Mouse (Mus musculus): ENCODE results near the gene Nf1. TPM values are rescaled to one million over a fixed set of nuclear protein-coding genes. Genes with fewer than 3 reads are reported as not detected.

Nf1 gene
- polyA plus RNA-seq, 1 experiment: 8.0 TPM

- Histone ChIP-seq H3K79me2 (ENCODE audit: control insufficient read depth, insufficient read depth) (no peaks in the 10 kb centered on the region), H3K79me3 (ENCODE audit: low read depth) (no peaks in the 10 kb centered on the region), H3K4me3 (ENCODE audit: insufficient read depth, poor library complexity, severe bottlenecking) (no peak overlapping the region), H3ac (ENCODE audit: control insufficient read depth, insufficient read length, low read depth) (no peak overlapping the region), H3K27me3 (ENCODE audit: control insufficient read depth, insufficient read depth, insufficient read length) (no peaks in the 10 kb centered on the region), H3K36me3 (ENCODE audit: control insufficient read depth, insufficient read depth) (no peaks in the 10 kb centered on the region)
- no peak for TF ChIP-seq MAX (IDR thresholded peaks at IDR 0.05)
- no peak for TF ChIP-seq CTCF (IDR thresholded peaks at IDR 0.05; ENCODE audit: control insufficient read depth, insufficient read depth, insufficient read length)
- TF ChIP-seq USF1 (IDR thresholded peaks at IDR 0.05; ENCODE audit: low read depth): no peak
- no peak for TF ChIP-seq FOSL1 (IDR thresholded peaks at IDR 0.05; ENCODE audit: insufficient read depth, low read length, poor library complexity, severe bottlenecking)
- no peak for TF ChIP-seq MYOG (IDR thresholded peaks at IDR 0.05; ENCODE audit: control insufficient read depth, extremely low read depth, insufficient read length)
- TF ChIP-seq MYOD1 (IDR thresholded peaks at IDR 0.05; ENCODE audit: control insufficient read depth, insufficient read length, low read depth): no peak
- TF ChIP-seq CEBPB (IDR thresholded peaks at IDR 0.05; ENCODE audit: low read depth): no peak
Measured at GRCm38 (mm10) chr11:79614880-79615279, 275.4 kb downstream of the Nf1 start.

DNA sequence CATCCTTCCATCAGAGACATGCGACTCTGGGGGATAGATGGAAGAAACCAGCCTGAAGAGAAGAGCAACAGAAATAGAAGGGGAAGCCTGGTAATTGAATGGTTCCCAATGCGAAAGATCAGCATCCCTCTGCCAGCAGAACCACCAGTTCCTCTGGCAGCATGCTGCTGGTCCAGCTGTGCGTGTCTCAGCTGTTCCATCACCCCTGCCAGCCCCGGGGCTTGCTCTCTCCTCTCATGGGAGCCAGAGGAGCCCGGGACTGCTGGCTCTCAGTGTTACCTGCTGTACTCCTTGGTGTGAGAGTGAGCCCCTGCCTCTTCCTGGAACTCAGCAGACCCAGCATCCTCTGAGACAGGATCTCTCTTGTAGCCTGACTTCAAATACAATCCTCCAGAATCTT lies 276.4 kb downstream of the Nf1 start:
- Histone ChIP-seq H3K27me3 (ENCODE audit: control insufficient read depth, insufficient read depth, insufficient read length) (no peaks in the 10 kb centered on the region), H3K79me2 (ENCODE audit: control insufficient read depth, insufficient read depth) (no peaks in the 10 kb centered on the region), H3K4me3 (ENCODE audit: insufficient read depth, poor library complexity, severe bottlenecking) (no peak overlapping the region), H3K36me3 (ENCODE audit: control insufficient read depth, insufficient read depth) (no peaks in the 10 kb centered on the region), H3K79me3 (ENCODE audit: low read depth) (no peaks in the 10 kb centered on the region), H3ac (ENCODE audit: control insufficient read depth, insufficient read length, low read depth) (no peak overlapping the region)
- TF ChIP-seq CEBPB (IDR thresholded peaks at IDR 0.05; ENCODE audit: low read depth) (no peak), CTCF (IDR thresholded peaks at IDR 0.05; ENCODE audit: control insufficient read depth, insufficient read depth, insufficient read length) (no peak), FOSL1 (IDR thresholded peaks at IDR 0.05; ENCODE audit: insufficient read depth, low read length, poor library complexity, severe bottlenecking) (no peak), USF1 (IDR thresholded peaks at IDR 0.05; ENCODE audit: low read depth) (no peak), MYOG (IDR thresholded peaks at IDR 0.05; ENCODE audit: control insufficient read depth, extremely low read depth, insufficient read length) (no peak), MAX (IDR thresholded peaks at IDR 0.05) (no peak), MYOD1 (IDR thresholded peaks at IDR 0.05; ENCODE audit: control insufficient read depth, insufficient read length, low read depth) (no peak)

DNA sequence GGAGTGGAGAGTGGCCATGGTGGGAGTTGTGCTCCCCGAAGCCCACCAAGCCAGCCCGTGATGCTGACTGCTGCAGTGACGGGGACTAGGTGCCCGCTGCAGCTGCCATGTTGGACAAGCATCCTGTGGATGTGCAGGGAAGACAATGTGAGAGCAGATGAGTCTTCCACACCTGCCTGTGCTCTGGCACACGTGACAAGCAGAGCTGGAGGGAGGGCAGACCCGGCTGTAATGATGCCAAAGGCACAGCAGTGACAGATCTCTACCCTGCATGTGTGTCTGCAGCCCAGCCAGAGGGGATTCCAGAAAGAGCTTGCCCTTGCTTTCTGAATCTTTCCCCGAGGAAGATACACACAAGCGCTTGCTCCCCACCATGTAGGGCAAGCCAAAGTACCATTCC lies 278.5 kb downstream of the Nf1 start:
- Histone ChIP-seq H3ac (ENCODE audit: control insufficient read depth, insufficient read length, low read depth) (no peak overlapping the region), H3K4me3 (ENCODE audit: insufficient read depth, poor library complexity, severe bottlenecking) (no peak overlapping the region), H3K36me3 (ENCODE audit: control insufficient read depth, insufficient read depth) (no peaks in the 10 kb centered on the region), H3K79me3 (ENCODE audit: low read depth) (no peaks in the 10 kb centered on the region), H3K27me3 (ENCODE audit: control insufficient read depth, insufficient read depth, insufficient read length) (no peaks in the 10 kb centered on the region), H3K79me2 (ENCODE audit: control insufficient read depth, insufficient read depth) (peaks cover 11% of the 10 kb centered on the region)
- no peak for TF ChIP-seq MAX (IDR thresholded peaks at IDR 0.05)
- no peak for TF ChIP-seq MYOG (IDR thresholded peaks at IDR 0.05; ENCODE audit: control insufficient read depth, extremely low read depth, insufficient read length)
- TF ChIP-seq USF1 (IDR thresholded peaks at IDR 0.05; ENCODE audit: low read depth): no peak
- TF ChIP-seq FOSL1 (IDR thresholded peaks at IDR 0.05; ENCODE audit: insufficient read depth, low read length, poor library complexity, severe bottlenecking): no peak
- TF ChIP-seq MYOD1 (IDR thresholded peaks at IDR 0.05; ENCODE audit: control insufficient read depth, insufficient read length, low read depth): no peak
- no peak for TF ChIP-seq CTCF (IDR thresholded peaks at IDR 0.05; ENCODE audit: control insufficient read depth, insufficient read depth, insufficient read length)
- no peak for TF ChIP-seq CEBPB (IDR thresholded peaks at IDR 0.05; ENCODE audit: low read depth)

DNA sequence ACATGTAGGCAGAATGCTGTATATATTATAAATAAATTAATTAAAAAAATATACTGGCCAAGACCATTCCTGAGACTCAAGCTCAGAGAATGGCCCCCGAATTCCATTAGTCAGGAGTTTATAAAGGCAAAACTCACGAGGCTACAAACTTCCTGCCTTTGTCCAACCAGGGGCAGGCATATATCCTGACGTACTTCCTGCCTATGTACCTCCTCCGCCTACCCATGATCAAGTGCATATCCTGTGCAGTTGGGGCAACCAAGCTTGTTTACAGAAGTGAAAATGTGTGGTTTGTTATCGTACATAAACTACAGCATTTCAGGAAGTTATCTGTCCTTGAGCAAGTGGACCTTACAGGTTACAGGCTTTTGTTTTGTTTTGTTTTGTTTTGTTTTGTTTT lies 283.5 kb downstream of the Nf1 start:
- peaks cover 11% of the 10 kb centered on the region for H3K79me2 ChIP-seq (ENCODE audit: control insufficient read depth, insufficient read depth)
- TF ChIP-seq USF1 (IDR thresholded peaks at IDR 0.05; ENCODE audit: low read depth) (peak; percentile 10), MYOG (IDR thresholded peaks at IDR 0.05; ENCODE audit: control insufficient read depth, extremely low read depth, insufficient read length) (no peak), FOSL1 (IDR thresholded peaks at IDR 0.05; ENCODE audit: insufficient read depth, low read length, poor library complexity, severe bottlenecking) (no peak), CTCF (IDR thresholded peaks at IDR 0.05; ENCODE audit: control insufficient read depth, insufficient read depth, insufficient read length) (no peak)
- peak overlapping the region; percentile 41 for H3K4me3 ChIP-seq (ENCODE audit: insufficient read depth, poor library complexity, severe bottlenecking)
- no peaks in the 10 kb centered on the region for H3K27me3 ChIP-seq (ENCODE audit: control insufficient read depth, insufficient read depth, insufficient read length)
- H3ac ChIP-seq (ENCODE audit: control insufficient read depth, insufficient read length, low read depth): no peak overlapping the region
- no peaks in the 10 kb centered on the region for H3K79me3 ChIP-seq (ENCODE audit: low read depth)
- H3K36me3 ChIP-seq (ENCODE audit: control insufficient read depth, insufficient read depth): no peaks in the 10 kb centered on the region

DNA sequence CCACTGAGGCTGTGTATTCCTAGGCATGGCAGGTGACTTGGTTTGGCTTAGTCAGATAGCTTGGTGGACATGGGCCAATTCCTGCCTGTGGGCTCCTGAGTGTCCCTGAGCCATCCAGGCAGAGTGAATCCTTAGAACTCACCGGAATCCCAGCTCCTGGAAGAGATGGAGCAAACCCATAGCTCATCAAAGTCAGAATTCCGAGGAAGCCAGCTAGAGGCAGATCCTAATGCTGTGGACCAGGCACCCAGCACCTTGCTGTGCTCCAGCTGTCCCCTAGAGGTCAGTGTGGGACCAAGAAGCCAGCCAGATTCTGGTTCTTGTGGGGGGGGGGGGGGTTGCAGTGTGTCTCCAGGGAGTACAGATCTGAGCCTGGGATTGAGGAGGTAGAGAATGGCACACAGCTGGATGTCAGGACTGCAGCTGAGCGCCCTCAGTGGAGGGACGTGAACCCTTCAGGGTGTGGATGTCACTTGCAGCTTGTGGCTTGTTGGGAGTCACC lies 285.4 kb downstream of the Nf1 start:
- Histone ChIP-seq H3K27me3 (ENCODE audit: control insufficient read depth, insufficient read depth, insufficient read length) (peaks cover 3% of the 10 kb centered on the region), H3K36me3 (ENCODE audit: control insufficient read depth, insufficient read depth) (no peaks in the 10 kb centered on the region), H3K79me3 (ENCODE audit: low read depth) (no peaks in the 10 kb centered on the region), H3ac (ENCODE audit: control insufficient read depth, insufficient read length, low read depth) (no peak overlapping the region), H3K79me2 (ENCODE audit: control insufficient read depth, insufficient read depth) (peaks cover 11% of the 10 kb centered on the region), H3K4me3 (ENCODE audit: insufficient read depth, poor library complexity, severe bottlenecking) (no peak overlapping the region)
- peak; percentile 58 for TF ChIP-seq CTCF (IDR thresholded peaks at IDR 0.05; ENCODE audit: control insufficient read depth, insufficient read depth, insufficient read length)
- TF ChIP-seq USF1 (IDR thresholded peaks at IDR 0.05; ENCODE audit: low read depth): no peak

DNA sequence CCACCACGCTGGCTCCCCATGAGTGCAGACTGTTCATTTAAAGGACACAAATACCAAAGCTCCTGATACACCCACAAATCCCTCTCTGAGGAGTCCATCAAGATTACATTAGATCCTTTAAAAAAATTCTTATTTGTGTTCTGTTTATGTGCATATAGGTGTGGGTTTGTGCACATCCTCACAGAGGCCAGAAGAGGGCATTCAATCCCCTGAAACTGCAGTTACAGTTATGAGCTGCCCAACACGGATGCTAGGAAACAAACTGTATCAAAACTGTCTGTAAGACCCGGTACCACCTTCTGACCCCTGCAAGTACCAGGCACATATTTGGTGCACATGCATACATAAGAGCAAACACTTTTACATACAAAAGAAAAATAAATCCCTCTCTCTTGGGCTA lies 289.2 kb downstream of the Nf1 start:
- H3K79me2 ChIP-seq (ENCODE audit: control insufficient read depth, insufficient read depth): no peaks in the 10 kb centered on the region
- H3ac ChIP-seq (ENCODE audit: control insufficient read depth, insufficient read length, low read depth): no peak overlapping the region
- H3K4me3 ChIP-seq (ENCODE audit: insufficient read depth, poor library complexity, severe bottlenecking): no peak overlapping the region
- H3K36me3 ChIP-seq (ENCODE audit: control insufficient read depth, insufficient read depth): no peaks in the 10 kb centered on the region
- peaks cover 4% of the 10 kb centered on the region for H3K27me3 ChIP-seq (ENCODE audit: control insufficient read depth, insufficient read depth, insufficient read length)
- H3K79me3 ChIP-seq (ENCODE audit: low read depth): no peaks in the 10 kb centered on the region
- TF ChIP-seq USF1 (IDR thresholded peaks at IDR 0.05; ENCODE audit: low read depth) (no peak), FOSL1 (IDR thresholded peaks at IDR 0.05; ENCODE audit: insufficient read depth, low read length, poor library complexity, severe bottlenecking) (no peak), CEBPB (IDR thresholded peaks at IDR 0.05; ENCODE audit: low read depth) (no peak), MYOD1 (IDR thresholded peaks at IDR 0.05; ENCODE audit: control insufficient read depth, insufficient read length, low read depth) (no peak), MAX (IDR thresholded peaks at IDR 0.05) (no peak), MYOG (IDR thresholded peaks at IDR 0.05; ENCODE audit: control insufficient read depth, extremely low read depth, insufficient read length) (no peak), CTCF (IDR thresholded peaks at IDR 0.05; ENCODE audit: control insufficient read depth, insufficient read depth, insufficient read length) (no peak)
